Mouse (Mus musculus) cerebellum, postnatal 10 days (tissue): ENCODE results near the gene Ptcra.

Experiments used
- DNase-seq, 2 experiments: peaks; one replicate each; pipeline ENCODE4 v3.0.0; 2021; ENCODE audit warnings: mixed read lengths in 2 of 2

Gene Ptcra

GRCm38 (mm10) chr17:46724477-46725084 lies 38.9 kb downstream of the Ptcra start:
- DNase-seq: peak; percentile 45 to 52

GRCm38 (mm10) chr17:46721077-46721476 lies 42.4 kb downstream of the Ptcra start:
- DNase-seq: no peak

GRCm38 (mm10) chr17:46714756-46715481 lies 48.6 kb downstream of the Ptcra start:
- DNase-seq: peak; percentile 51 to 63

GRCm38 (mm10) chr17:46713849-46714248 lies 49.7 kb downstream of the Ptcra start:
- DNase-seq: no peak

- DNase-seq: no peak
These were observed 51.1 kb downstream of the Ptcra start for GRCm38 (mm10) chr17:46712442-46712841.

DNA sequence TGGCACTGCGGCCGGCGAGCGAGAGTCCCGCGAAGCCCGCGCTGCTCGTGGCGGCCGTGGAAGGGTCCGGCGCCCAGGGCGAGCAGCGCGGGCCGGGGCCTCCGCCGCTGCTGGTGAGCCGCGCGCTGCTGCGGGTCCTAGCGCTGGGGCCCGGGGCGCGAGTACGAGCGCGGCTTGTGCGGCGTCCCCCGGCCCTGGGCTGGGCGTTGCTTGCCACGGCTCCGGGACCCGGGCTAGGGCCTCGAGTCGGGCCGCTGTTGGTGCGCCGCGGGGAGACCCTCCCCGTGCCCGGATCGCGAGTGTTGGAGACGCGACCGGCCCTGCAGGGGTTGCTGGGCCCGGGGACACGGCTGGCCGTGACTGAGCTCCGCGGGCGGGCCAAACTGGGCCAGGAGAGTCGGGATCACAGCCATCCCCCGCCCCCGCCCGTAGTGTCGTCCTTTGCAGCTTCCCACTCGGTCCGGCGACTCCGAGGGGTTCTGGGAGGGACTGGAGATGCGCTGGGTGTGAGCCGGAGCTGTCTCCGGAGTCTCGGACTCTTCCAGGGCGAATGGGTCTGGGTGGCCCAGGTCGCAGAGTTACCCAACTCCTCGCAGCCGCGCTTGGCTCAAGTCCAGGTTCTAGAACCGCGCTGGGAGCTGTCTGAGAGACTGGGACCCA lies 51.8 kb downstream of the Ptcra start:
- DNase-seq: peak; percentile 63 to 70

GRCm38 (mm10) chr17:46710959-46711597 lies 52.4 kb downstream of the Ptcra start, which contains the start of gene Pex6:
Gene Pex6 (plus strand): TSS chr17:46711463.
- peak; percentile 98 to 99 for DNase-seq

DNA sequence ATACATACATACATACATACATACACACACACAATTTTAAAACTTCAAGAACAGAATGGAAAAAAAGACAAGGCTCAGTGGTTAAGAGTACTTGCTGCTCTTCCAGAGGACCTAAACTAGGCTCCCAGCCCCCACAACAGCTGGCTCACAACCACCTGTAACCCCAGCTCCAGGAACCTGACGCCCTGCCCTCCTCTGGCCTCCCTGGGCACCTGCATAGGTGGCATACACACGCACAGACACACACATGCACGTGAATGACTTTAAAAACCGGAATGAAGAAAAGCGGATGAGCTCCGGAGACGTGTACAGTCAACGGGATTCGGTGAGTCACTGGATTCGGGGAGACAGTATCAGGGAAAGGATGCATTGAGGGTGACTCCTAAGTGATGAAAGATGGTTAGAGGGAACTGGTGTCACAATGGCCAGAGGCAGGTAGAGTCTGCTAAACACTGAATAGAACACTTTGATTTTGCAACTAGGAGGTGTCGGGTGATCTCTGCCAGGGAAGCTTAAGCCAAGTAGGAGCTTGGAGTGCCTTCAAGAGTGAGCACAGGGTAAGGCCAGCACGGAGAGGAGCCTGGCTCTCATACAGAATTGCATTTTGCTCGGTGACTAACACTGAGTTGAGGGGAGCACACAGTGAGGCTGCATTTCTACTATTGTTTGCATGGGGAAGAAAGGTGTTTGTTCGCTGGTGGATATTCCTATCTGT lies 57.0 kb downstream of the Ptcra start:
- no peak for DNase-seq
